In genomic region chr2:11645297-11645696, GRCm38 (mm10) we compare ENCODE assay signal across 31 mouse cellular contexts. TPM values are rescaled to one million over a fixed set of nuclear protein-coding genes. Genes with fewer than 3 reads are reported as not detected.
DNase-seq lines count a peak whose midpoint lies in the region; ATAC-seq lines count a peak whose summit lies in the region.
"Had no signal": no experiment of that assay in that cellular context is flagged by ENCODE, and none has a peak within 500 bp of the region (broad histone marks: within the 10 kb centered on the region; RNA-seq: fewer than 3 reads in every experiment).

No protein-coding gene starts in this region.

- no peak overlapping the region for H3K27ac ChIP-seq in heart, embryonic 16.5 days (ENCODE audit: low read length)
- H3K27ac ChIP-seq: embryonic facial prominence, embryonic 13.5 days; embryonic facial prominence, embryonic 15.5 days; forebrain, embryonic 10.5 days; forebrain, embryonic 12.5 days had no signal

- H3K4me2 ChIP-seq in heart, embryonic 16.5 days (ENCODE audit: low read depth, low read length) = no peak overlapping the region
- H3K4me2 ChIP-seq: embryonic facial prominence, embryonic 13.5 days; embryonic facial prominence, embryonic 15.5 days; forebrain, embryonic 12.5 days had no signal

- ATAC-seq in heart, embryonic 16.5 days (replicated peaks; ENCODE audit: extremely low read depth, insufficient read depth, low FRiP score) = no peak
- peak; percentile 38 for ATAC-seq in CD4-positive, CD25-positive, alpha-beta regulatory T cell, adult 4 months
- ATAC-seq in activated CD4-positive, CD25-positive, alpha-beta regulatory T cell, adult 4 months = peak; percentile 38
- peak; percentile 55 for ATAC-seq in inflammation-experienced regulatory T-cells, adult 6 months
- ATAC-seq: forebrain, embryonic 14.5 days; forebrain, embryonic 16.5 days; Patski had no signal

- WGBS in heart, embryonic 16.5 days = 73% methylated on average over 2 of the region's 2 CpGs

- H3K4me3 ChIP-seq in heart, embryonic 16.5 days (ENCODE audit: low read length) = peak overlapping the region; percentile 15
- H3K4me3 ChIP-seq: embryonic facial prominence, embryonic 13.5 days; embryonic facial prominence, embryonic 15.5 days; erythroblast, embryonic 14.5 days; forebrain, embryonic 10.5 days; forebrain, embryonic 12.5 days had no signal

- H3K27me3 ChIP-seq in heart, embryonic 16.5 days (ENCODE audit: control insufficient read depth, insufficient read depth, low read length) = no peaks in the 10 kb centered on the region
- H3K27me3 ChIP-seq: embryonic facial prominence, embryonic 13.5 days; embryonic facial prominence, embryonic 15.5 days; forebrain, embryonic 12.5 days had no signal

- no peaks in the 10 kb centered on the region for H3K36me3 ChIP-seq in heart, embryonic 16.5 days (ENCODE audit: control insufficient read depth, insufficient read depth)
- H3K36me3 ChIP-seq: embryonic facial prominence, embryonic 13.5 days; embryonic facial prominence, embryonic 15.5 days; forebrain, embryonic 10.5 days; forebrain, embryonic 12.5 days; G1E had no signal

- H3K9ac ChIP-seq in heart, embryonic 16.5 days (ENCODE audit: low read length) = no peak overlapping the region
- H3K9ac ChIP-seq: embryonic facial prominence, embryonic 13.5 days; embryonic facial prominence, embryonic 15.5 days; forebrain, embryonic 12.5 days had no signal

- no peak for DNase-seq in heart, adult 9 months (ENCODE audit: low spot score in 2 of 2)
- DNase-seq in spleen, adult 12 weeks (ENCODE audit: low spot score) = no peak
- DNase-seq in embryo, embryonic 10.5 days (ENCODE audit: low spot score) = no peak
- DNase-seq in frontal cortex, postnatal 10 days (ENCODE audit: low spot score in 2 of 2) = no peak
- DNase-seq: adrenal gland, adult 2 months; adrenal gland, postnatal 10 days; adrenal gland, postnatal 25 days; B cell, adult 2 months; cerebellum, adult 11-12 months; cerebellum, adult 2 months; cerebellum, adult 9-10 months; cerebellum, postnatal 10 days; cerebellum, postnatal 25 days; embryo, embryonic 11 days had no signal

- H3K9me3 ChIP-seq in heart, embryonic 16.5 days (replicated peaks; ENCODE audit: control insufficient read depth, low read length) = no peaks in the 10 kb centered on the region
- H3K9me3 ChIP-seq: embryonic facial prominence, embryonic 13.5 days; embryonic facial prominence, embryonic 15.5 days; forebrain, embryonic 10.5 days; forebrain, embryonic 12.5 days; G1E had no signal

- no peaks in the 10 kb centered on the region for H3K4me1 ChIP-seq in heart, embryonic 16.5 days (ENCODE audit: control insufficient read depth, insufficient read depth, low read length)
- H3K4me1 ChIP-seq: embryonic facial prominence, embryonic 13.5 days; embryonic facial prominence, embryonic 15.5 days; forebrain, embryonic 10.5 days; forebrain, embryonic 12.5 days had no signal

RNA-seq across cellular contexts. Expression of gene Il2ra, which starts 2.7 kb away (rescaled TPM):
- polyA plus RNA-seq in heart, embryonic 16.5 days (2015; fragmentation: Nextera tagmentation; extraction: Ambion mirVana) = 8.6 and 21.2 TPM in 2 replicates
- 100 to 1,000 TPM; 347 to 420 TPM for polyA plus RNA-seq in CD4-positive, CD25-positive, alpha-beta regulatory T cell, adult 4 months (2017; shearing (Covaris generic))
- 100 to 1,000 TPM; 305 to 312 TPM for polyA plus RNA-seq in activated CD4-positive, CD25-positive, alpha-beta regulatory T cell, adult 4 months (2017; shearing (Covaris generic))
- polyA plus RNA-seq in inflammation-experienced regulatory T-cells, adult 6 months (2017; shearing (Covaris generic)) = 100 to 1,000 TPM in 2 of 3 experiments, 10 to 100 TPM in 1; 79.6 to 261 (median 234) TPM
- polyA plus RNA-seq: adrenal gland, adult 2 months; embryonic facial prominence, embryonic 11.5 days; embryonic facial prominence, embryonic 13.5 days; embryonic facial prominence, embryonic 15.5 days; forebrain, embryonic 10.5 days; forebrain, embryonic 12.5 days; forebrain, embryonic 14.5 days; forebrain, embryonic 16.5 days; G1E; Patski had no signal

RNA-seq across cellular contexts. Expression of gene Gm17490, which starts 19.2 kb away (rescaled TPM):
- not detected in 2 replicates for polyA plus RNA-seq in heart, embryonic 16.5 days (2015; fragmentation: Nextera tagmentation; extraction: Ambion mirVana)
- not detected for polyA plus RNA-seq in CD4-positive, CD25-positive, alpha-beta regulatory T cell, adult 4 months (2017; shearing (Covaris generic))
- not detected for polyA plus RNA-seq in activated CD4-positive, CD25-positive, alpha-beta regulatory T cell, adult 4 months (2017; shearing (Covaris generic))
- not detected for polyA plus RNA-seq in inflammation-experienced regulatory T-cells, adult 6 months (2017; shearing (Covaris generic))
- polyA plus RNA-seq: adrenal gland, adult 2 months; brain, embryonic 14.5 days; cerebellum, adult 2 months; cortical plate, adult 2 months; embryonic facial prominence, embryonic 11.5 days; embryonic facial prominence, embryonic 13.5 days; embryonic facial prominence, embryonic 15.5 days; erythroblast, embryonic 14.5 days; forebrain, embryonic 10.5 days; forebrain, embryonic 12.5 days; forebrain, embryonic 14.5 days; forebrain, embryonic 16.5 days; frontal cortex, adult 2 months; G1E; Patski had no signal

RNA-seq across cellular contexts. Expression of gene Rbm17, which starts 41.3 kb away (rescaled TPM):
- 84.5 and 102 TPM in 2 replicates for polyA plus RNA-seq in heart, embryonic 16.5 days (2015; fragmentation: Nextera tagmentation; extraction: Ambion mirVana)
- 10 to 100 TPM; 34.7 TPM for polyA plus RNA-seq in CD4-positive, CD25-positive, alpha-beta regulatory T cell, adult 4 months (2017; shearing (Covaris generic))
- polyA plus RNA-seq in activated CD4-positive, CD25-positive, alpha-beta regulatory T cell, adult 4 months (2017; shearing (Covaris generic)) = 10 to 100 TPM; 33.1 to 38.5 TPM
- 10 to 100 TPM; 31.6 to 40.5 (median 38.6) TPM for polyA plus RNA-seq in inflammation-experienced regulatory T-cells, adult 6 months (2017; shearing (Covaris generic))

RNA-seq across cellular contexts. Expression of gene Il15ra, which starts 59.8 kb away (rescaled TPM):
- 16.0 and 19.2 TPM in 2 replicates for polyA plus RNA-seq in heart, embryonic 16.5 days (2015; fragmentation: Nextera tagmentation; extraction: Ambion mirVana)
- 10 to 100 TPM; 24.0 to 33.6 TPM for polyA plus RNA-seq in CD4-positive, CD25-positive, alpha-beta regulatory T cell, adult 4 months (2017; shearing (Covaris generic))
- polyA plus RNA-seq in activated CD4-positive, CD25-positive, alpha-beta regulatory T cell, adult 4 months (2017; shearing (Covaris generic)) = 10 to 100 TPM; 23.0 to 24.0 TPM
- polyA plus RNA-seq in inflammation-experienced regulatory T-cells, adult 6 months (2017; shearing (Covaris generic)) = 10 to 100 TPM; 26.6 to 36.7 (median 29.9) TPM
- polyA plus RNA-seq: erythroblast, embryonic 14.5 days; forebrain, embryonic 12.5 days; G1E had no signal
